Mouse (Mus musculus) forebrain, embryonic 11.5 days (tissue): ENCODE measurements around the gene Ccdc114. TPM values are rescaled to one million over a fixed set of nuclear protein-coding genes. Genes with fewer than 3 reads are reported as not detected.
"Not testable (repeated sequence)": the region's sequence is repeated elsewhere in the genome, so short reads cannot be mapped to it uniquely, and the experiment has no call there.

Experiments
- ATAC-seq: fragments of 200-750 bp; cut with Nextera tagmentation; replicated peaks from 2 replicates; pipeline ENCODE4 v1.8.0; 2017; ENCODE audit warnings: moderate TSS enrichment; ENCODE audit not compliant: low FRiP score
- DNase-seq: peaks from one replicate; pipeline ENCODE4 v3.0.0-alpha.2; 2017; ENCODE audit warnings: low spot score
- H3K27ac ChIP-seq: fragments of 300-500 bp; sonication (generic); 2 replicates; pipeline ENCODE4 v1.5.1; 2014; ENCODE audit warnings: low read depth, low read length
- H3K27me3 ChIP-seq: fragments of 300-500 bp; sonication (generic); 2 replicates; pipeline ENCODE4 v1.6.1; 2014; ENCODE audit warnings: mild to moderate bottlenecking, low read length, mixed read lengths; ENCODE audit not compliant: control insufficient read depth, insufficient read depth
- H3K36me3 ChIP-seq: fragments of 300-500 bp; sonication (generic); 2 replicates; pipeline ENCODE4 v1.6.1; 2014; ENCODE audit warnings: mild to moderate bottlenecking, low read length, moderate library complexity, mixed read lengths; ENCODE audit not compliant: control insufficient read depth, insufficient read depth
- H3K4me1 ChIP-seq: fragments of 300-500 bp; sonication (generic); replicated peaks from 2 replicates; pipeline ENCODE4 v1.6.1; 2014; ENCODE audit warnings: low read length, mixed read lengths; ENCODE audit not compliant: control insufficient read depth, insufficient read depth
- H3K4me2 ChIP-seq: fragments of 300-500 bp; sonication (generic); 2 replicates; pipeline ENCODE4 v1.6.1; 2014; ENCODE audit warnings: low read depth, mild to moderate bottlenecking, low read length, moderate library complexity, mixed read lengths; ENCODE audit not compliant: severe bottlenecking
- H3K4me3 ChIP-seq: fragments of 300-500 bp; sonication (generic); 2 replicates; pipeline ENCODE4 v1.5.1; 2014; ENCODE audit warnings: low read depth, low read length
- H3K9ac ChIP-seq: fragments of 300-500 bp; sonication (generic); 2 replicates; pipeline ENCODE4 v1.6.1; 2014; ENCODE audit warnings: low read length
- H3K9me3 ChIP-seq: fragments of 300-500 bp; sonication (generic); 2 replicates; pipeline ENCODE4 v1.6.1; 2016; ENCODE audit warnings: low read length, mixed read lengths; ENCODE audit not compliant: control insufficient read depth
- WGBS: fragments of 180-500 bp; shearing (Covaris S2); extraction: QIAGEN DNeasy Blood & Tissue Kit; methylation state at CpG from one replicate; pipeline ENCODE4 v1.1.7; 2014; 5-methylcytosine and 5-hydroxymethylcytosine counted together
- polyA plus RNA-seq: library from polyadenylated mRNA; unstranded; fragments of >200 nt; fragmentation: Nextera tagmentation; extraction: Ambion mirVana; gene quantifications from 2 replicates; pipeline ENCODE4 v1.2.1, GENCODE M21; 2014

Gene Ccdc114
- polyA plus RNA-seq = 2.4 and 3.1 TPM in 2 replicates

- Histone ChIP-seq H3K9me3 (no peaks in the 10 kb centered on the region; the same call in 1 of the 2 replicates), H3K27me3 (0 out of 2 replicates have a peak, but pooled peaks cover 2% of the 10 kb centered on the region), H3K4me1 (no peaks in the 10 kb centered on the region), H3K27ac (peak within 1 kb of the TSS; percentile 72), H3K9ac (peak within 1 kb of the TSS; percentile 48), H3K36me3 (no peaks in the 10 kb centered on the region), H3K4me3 (peak within 1 kb of the TSS; percentile 39), H3K4me2 (peak within 1 kb of the TSS; percentile 71)
- no peak for DNase-seq
- ATAC-seq = peak; percentile 52
- 5% methylated on average over 24 of the region's 24 CpGs for WGBS
Measured at GRCm38 (mm10) chr7:45923762-45924428, at the start of gene Ccdc114. Gene Ccdc114, plus strand, starts transcription at chr7:45924072.

- ATAC-seq (no peak), DNase-seq (no peak)
- H3K4me2 ChIP-seq = no peak overlapping the region
- H3K4me1 ChIP-seq = peaks cover 6% of the 10 kb centered on the region
- no peak overlapping the region for H3K9ac ChIP-seq
- H3K27ac ChIP-seq = no peak overlapping the region
- H3K4me3 ChIP-seq = no peak overlapping the region
- 94% methylated on average over 7 of the region's 7 CpGs for WGBS
- H3K9me3 ChIP-seq = no peaks in the 10 kb centered on the region
- H3K27me3 ChIP-seq = peaks cover 3% of the 10 kb centered on the region; the same call in 1 of the 2 replicates
- H3K36me3 ChIP-seq = peaks cover 8% of the 10 kb centered on the region; the same call in 1 of the 2 replicates
Measured at GRCm38 (mm10) chr7:45876895-45877294, 47.0 kb upstream of the Ccdc114 start.

- H3K27ac ChIP-seq, H3K9ac ChIP-seq, H3K4me1 ChIP-seq, H3K9me3 ChIP-seq, H3K27me3 ChIP-seq, DNase-seq, H3K4me2 ChIP-seq, H3K36me3 ChIP-seq, H3K4me3 ChIP-seq, ATAC-seq: not testable (repeated sequence)
- WGBS = 94% methylated on average over 1 of the region's 1 CpGs
Measured at GRCm38 (mm10) chr7:45878278-45878677, 45.6 kb upstream of the Ccdc114 start, which contains the start of gene Grin2d. Gene Grin2d, minus strand, starts transcription at chr7:45878378.

GRCm38 (mm10) chr7:45880531-45880930, 43.3 kb upstream of the Ccdc114 start:
- 95% methylated on average over 4 of the region's 4 CpGs for WGBS
- ATAC-seq = no peak
- Histone ChIP-seq H3K4me3 (no peak overlapping the region), H3K9me3 (no peaks in the 10 kb centered on the region), H3K27ac (no peak overlapping the region), H3K9ac (no peak overlapping the region), H3K4me2 (no peak overlapping the region), H3K4me1 (no peaks in the 10 kb centered on the region), H3K36me3 (peaks cover 8% of the 10 kb centered on the region; the same call in 1 of the 2 replicates), H3K27me3 (no peaks in the 10 kb centered on the region)
- no peak for DNase-seq

- Histone ChIP-seq H3K9ac (no peak overlapping the region), H3K36me3 (peaks cover 8% of the 10 kb centered on the region; the same call in 1 of the 2 replicates), H3K9me3 (no peaks in the 10 kb centered on the region), H3K4me3 (no peak overlapping the region), H3K4me1 (no peaks in the 10 kb centered on the region), H3K4me2 (no peak overlapping the region), H3K27me3 (no peaks in the 10 kb centered on the region), H3K27ac (no peak overlapping the region)
- DNase-seq (no peak), ATAC-seq (no peak)
- WGBS = 89% methylated on average over 2 of the region's 2 CpGs
Measured at GRCm38 (mm10) chr7:45881011-45881410, 42.9 kb upstream of the Ccdc114 start.

- Histone ChIP-seq H3K4me2 (no peak overlapping the region), H3K27me3 (no peaks in the 10 kb centered on the region), H3K4me3 (no peak overlapping the region), H3K9me3 (no peaks in the 10 kb centered on the region), H3K9ac (no peak overlapping the region), H3K27ac (no peak overlapping the region), H3K36me3 (no peaks in the 10 kb centered on the region), H3K4me1 (0 out of 2 replicates have a peak, but pooled peaks cover 2% of the 10 kb centered on the region)
- ATAC-seq = no peak
- 65% methylated on average over 3 of the region's 3 CpGs for WGBS
- DNase-seq = no peak
Measured at GRCm38 (mm10) chr7:45887246-45887645, 36.6 kb upstream of the Ccdc114 start.

GRCm38 (mm10) chr7:45892651-45893050, 31.2 kb upstream of the Ccdc114 start:
- 87% methylated on average over 2 of the region's 2 CpGs for WGBS
- ATAC-seq = no peak

GRCm38 (mm10) chr7:45895931-45896516, 27.8 kb upstream of the Ccdc114 start:
- Histone ChIP-seq H3K4me2 (peak overlapping the region; percentile 29; the same call in 1 of the 2 replicates), H3K9me3 (no peaks in the 10 kb centered on the region), H3K4me3 (peak overlapping the region; percentile 43; the same call in 1 of the 2 replicates), H3K36me3 (no peaks in the 10 kb centered on the region), H3K9ac (peak overlapping the region; percentile 16; the same call in 1 of the 2 replicates), H3K27ac (no peak overlapping the region), H3K4me1 (peaks cover 5% of the 10 kb centered on the region; the same call in 1 of the 2 replicates), H3K27me3 (no peaks in the 10 kb centered on the region; the same call in 1 of the 2 replicates)
- ATAC-seq = peak; percentile 8
- 75% methylated on average over 6 of the region's 6 CpGs for WGBS
- no peak for DNase-seq

More at GRCm38 (mm10) chr7:45892651-45893050, 31.2 kb upstream of the Ccdc114 start:
- Histone ChIP-seq H3K9me3 (no peaks in the 10 kb centered on the region), H3K4me2 (no peak overlapping the region), H3K27ac (no peak overlapping the region), H3K36me3 (no peaks in the 10 kb centered on the region), H3K9ac (no peak overlapping the region), H3K4me1 (peaks cover 5% of the 10 kb centered on the region; the same call in 1 of the 2 replicates), H3K4me3 (no peak overlapping the region), H3K27me3 (no peaks in the 10 kb centered on the region; the same call in 1 of the 2 replicates)
- DNase-seq = no peak
